Mouse (Mus musculus): ENCODE measurements around the gene Orai3. TPM values are rescaled to one million over a fixed set of nuclear protein-coding genes. Genes with fewer than 3 reads are reported as not detected.

Orai3 gene
- polyA plus RNA-seq, 1 experiment from 2014 or later: 27.2 TPM

DNA sequence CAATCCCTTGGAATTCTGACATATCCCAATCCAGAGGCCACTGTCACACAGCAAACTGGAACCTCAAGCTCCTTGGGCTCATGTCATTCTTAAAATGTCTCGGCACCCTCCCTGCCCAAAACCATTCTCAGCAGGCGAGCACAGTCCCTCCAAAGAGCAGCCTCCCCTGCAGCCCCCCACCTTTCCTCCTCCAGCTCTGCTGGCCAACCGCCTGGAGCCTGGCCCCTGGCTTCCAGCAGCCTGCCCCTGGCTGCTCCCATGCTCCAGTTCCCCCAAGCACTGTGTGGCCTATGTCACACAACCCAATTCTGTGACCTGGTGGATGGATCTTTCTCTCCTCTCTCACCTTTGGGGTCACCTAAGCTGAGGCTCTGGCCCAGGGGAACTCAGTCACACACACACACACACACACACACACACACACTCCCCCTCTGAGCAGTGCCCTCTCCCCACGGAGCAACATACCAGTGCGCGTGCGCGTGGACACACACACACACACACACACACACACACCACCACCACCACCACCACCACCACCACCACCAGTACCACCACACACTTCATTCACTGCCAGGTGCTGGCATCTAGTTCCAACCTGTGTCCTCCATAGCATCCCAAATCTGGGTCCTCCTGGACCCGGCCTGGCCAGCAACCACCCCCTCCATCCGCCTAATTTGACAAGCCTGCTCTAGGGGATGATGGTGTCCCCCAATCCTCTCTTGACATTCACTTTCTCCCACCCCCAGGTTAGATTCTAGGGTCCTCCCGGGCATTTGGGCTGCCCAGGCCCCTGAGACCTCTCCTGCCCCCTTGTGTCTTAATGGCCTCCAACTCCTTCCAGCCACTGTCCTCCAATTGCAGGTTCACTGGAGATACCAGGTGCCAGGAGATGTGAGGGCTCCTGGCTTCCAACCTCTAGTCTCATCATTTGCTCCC lies 53.9 kb downstream of the Orai3 start:
- 60% methylated on average over 11 of the region's 11 CpGs for WGBS
- no peak overlapping the region for H3K27ac ChIP-seq
- peak; percentile 23; the same call in 1 of the 2 replicates for ATAC-seq (replicated peaks; ENCODE audit: low FRiP score, low read depth)

DNA sequence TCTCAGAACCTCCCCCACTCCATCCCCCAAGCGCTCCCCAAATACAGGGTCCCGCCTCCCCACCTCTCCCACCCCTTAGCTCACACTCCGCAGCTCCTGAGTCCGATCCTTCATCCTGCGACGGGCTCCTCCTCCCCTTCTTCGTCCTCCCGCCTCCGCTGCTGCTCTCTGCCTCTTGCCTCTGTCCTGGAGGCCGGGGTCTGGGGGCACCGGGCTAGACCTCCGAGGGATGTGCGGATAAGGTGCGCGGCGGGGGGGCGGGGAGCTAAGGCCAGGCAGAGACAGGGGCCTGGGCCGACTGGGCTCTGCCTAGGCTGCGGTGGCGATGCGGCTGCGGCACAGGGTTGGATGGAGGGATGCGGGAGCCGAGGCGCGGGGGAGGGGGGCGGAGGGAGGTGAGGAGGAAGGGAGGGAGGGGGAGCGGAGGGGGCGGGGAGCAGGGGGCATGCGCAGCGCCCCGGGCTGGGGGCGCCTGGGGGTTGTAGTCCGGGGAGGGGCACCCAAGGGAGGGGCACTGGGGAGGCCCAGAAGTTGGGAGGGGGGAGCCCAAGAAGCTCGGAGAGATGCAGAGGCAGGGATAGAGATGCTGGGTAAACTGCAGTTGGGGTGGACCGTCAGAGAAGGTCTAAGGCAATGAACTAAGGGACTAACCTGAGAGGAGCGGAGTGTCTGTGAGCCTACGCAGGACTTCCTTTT lies 54.7 kb downstream of the Orai3 start, which contains the start of the genes Stx4a and Stx1b:
Stx4a (plus strand) TSS at position 119 of the 696 bp plus-strand sequence.
Stx1b (minus strand) TSS at position 374 of the 696 bp plus-strand sequence.
- Histone ChIP-seq H3K27me3 (ENCODE audit: insufficient read depth, low read length) (no peaks in the 10 kb centered on the region), H3K9ac (ENCODE audit: low read depth, low read length) (peak within 1 kb of the TSS; percentile 73), H3K9me3 (replicated peaks; ENCODE audit: low read length) (no peaks in the 10 kb centered on the region), H3K4me3 (replicated peaks; ENCODE audit: low read depth, low read length) (peak within 1 kb of the TSS; percentile 60), H3K36me3 (ENCODE audit: insufficient read depth, low read length) (no peaks in the 10 kb centered on the region), H3K4me2 (ENCODE audit: low read length) (peak within 1 kb of the TSS; percentile 87), H3K27ac (no peak within 1 kb of the TSS), H3K4me1 (replicated peaks; ENCODE audit: insufficient read depth, low read length) (peaks cover 9% of the 10 kb centered on the region; the same call in 1 of the 2 replicates)
- 3% methylated on average over 34 of the region's 38 CpGs for WGBS
- TF ChIP-seq CTCF (IDR thresholded peaks at IDR 0.05; ENCODE audit: low read depth): no peak
- DNase-seq (ENCODE audit: low spot score): peak; percentile 52
- peak; percentile 47; the same call in 1 of the 2 replicates for ATAC-seq (replicated peaks; ENCODE audit: low FRiP score, low read depth)

More for the DNA sequence above, 53.9 kb downstream of the Orai3 start:
- H3K4me1 ChIP-seq (replicated peaks; ENCODE audit: insufficient read depth, low read length): peaks cover 9% of the 10 kb centered on the region; the same call in 1 of the 2 replicates
- peak; percentile 35; the same call in 1 of the 2 replicates for TF ChIP-seq CTCF (IDR thresholded peaks at IDR 0.05; ENCODE audit: low read depth)
- H3K27me3 ChIP-seq (ENCODE audit: insufficient read depth, low read length): no peaks in the 10 kb centered on the region
- DNase-seq (ENCODE audit: low spot score): no peak
- H3K9ac ChIP-seq (ENCODE audit: low read depth, low read length): peak overlapping the region; percentile 73; the same call in 1 of the 2 replicates
- peak overlapping the region; percentile 87 for H3K4me2 ChIP-seq (ENCODE audit: low read length)
- H3K9me3 ChIP-seq (replicated peaks; ENCODE audit: low read length): no peaks in the 10 kb centered on the region
- H3K4me3 ChIP-seq (replicated peaks; ENCODE audit: low read depth, low read length): peak overlapping the region; percentile 60
- no peaks in the 10 kb centered on the region for H3K36me3 ChIP-seq (ENCODE audit: insufficient read depth, low read length)

Other genes with a start within 250 kb of the Orai3 start
- 4.9 and 6.8 TPM in 2 replicates for gene Tmem265, start 208.4 kb upstream of the Orai3 start, polyA plus RNA-seq (2015; fragmentation: Nextera tagmentation; extraction: Ambion mirVana)
- gene Phkg2, start 196.5 kb upstream of the Orai3 start, polyA plus RNA-seq (2015; fragmentation: Nextera tagmentation; extraction: Ambion mirVana): 28.8 and 32.2 TPM in 2 replicates
- 16.5 and 17.1 TPM in 2 replicates for gene Ccdc189, start 181.2 kb upstream of the Orai3 start, polyA plus RNA-seq (2015; fragmentation: Nextera tagmentation; extraction: Ambion mirVana)
- gene Rnf40, start 181.0 kb upstream of the Orai3 start, polyA plus RNA-seq (2015; fragmentation: Nextera tagmentation; extraction: Ambion mirVana): 32.4 and 35.3 TPM in 2 replicates
- 12.5 and 12.9 TPM in 2 replicates for gene Zfp629, start 154.0 kb upstream of the Orai3 start, polyA plus RNA-seq (2015; fragmentation: Nextera tagmentation; extraction: Ambion mirVana)
- 56.1 and 70.9 TPM in 2 replicates for gene Bcl7c, start 60.9 kb upstream of the Orai3 start, polyA plus RNA-seq (2015; fragmentation: Nextera tagmentation; extraction: Ambion mirVana)
- gene Ctf1, start 57.1 kb upstream of the Orai3 start, polyA plus RNA-seq (2015; fragmentation: Nextera tagmentation; extraction: Ambion mirVana): 14.5 and 15.9 TPM in 2 replicates
- 0.08 TPM in 1 of 2 replicates, not detected in the other for gene Ctf2, start 37.6 kb upstream of the Orai3 start, polyA plus RNA-seq (2015; fragmentation: Nextera tagmentation; extraction: Ambion mirVana)
- 2.8 and 3.5 TPM in 2 replicates for gene Fbxl19, start 25.3 kb upstream of the Orai3 start, polyA plus RNA-seq (2015; fragmentation: Nextera tagmentation; extraction: Ambion mirVana)
- gene Setd1a, start 6.9 kb downstream of the Orai3 start, polyA plus RNA-seq (2015; fragmentation: Nextera tagmentation; extraction: Ambion mirVana): 15.6 and 17.9 TPM in 2 replicates
- gene Gm49388, start 15.8 kb downstream of the Orai3 start, polyA plus RNA-seq (2015; fragmentation: Nextera tagmentation; extraction: Ambion mirVana): not detected in 2 replicates
- 28.3 and 28.8 TPM in 2 replicates for gene Hsd3b7, start 30.8 kb downstream of the Orai3 start, polyA plus RNA-seq (2015; fragmentation: Nextera tagmentation; extraction: Ambion mirVana)
- 39.1 and 42.6 TPM in 2 replicates for gene Stx4a, start 54.5 kb downstream of the Orai3 start, polyA plus RNA-seq (2015; fragmentation: Nextera tagmentation; extraction: Ambion mirVana)
- gene Stx1b, start 54.7 kb downstream of the Orai3 start, polyA plus RNA-seq (2015; fragmentation: Nextera tagmentation; extraction: Ambion mirVana): 1.1 and 1.6 TPM in 2 replicates
- gene Zfp646, start 106.4 kb downstream of the Orai3 start, polyA plus RNA-seq (2015; fragmentation: Nextera tagmentation; extraction: Ambion mirVana): 7.4 and 7.5 TPM in 2 replicates
- gene Zfp668, start 107.0 kb downstream of the Orai3 start, polyA plus RNA-seq (2015; fragmentation: Nextera tagmentation; extraction: Ambion mirVana): 12.5 and 13.3 TPM in 2 replicates
- 8.8 and 9.3 TPM in 2 replicates for gene Prss53, start 121.2 kb downstream of the Orai3 start, polyA plus RNA-seq (2015; fragmentation: Nextera tagmentation; extraction: Ambion mirVana)
- gene Gm21974, start 125.6 kb downstream of the Orai3 start, polyA plus RNA-seq (2015; fragmentation: Nextera tagmentation; extraction: Ambion mirVana): not detected in 2 replicates
- 162 and 165 TPM in 2 replicates for gene Vkorc1, start 125.8 kb downstream of the Orai3 start, polyA plus RNA-seq (2015; fragmentation: Nextera tagmentation; extraction: Ambion mirVana)
- 120 and 125 TPM in 2 replicates for gene Bckdk, start 134.3 kb downstream of the Orai3 start, polyA plus RNA-seq (2015; fragmentation: Nextera tagmentation; extraction: Ambion mirVana)
- 30.9 and 32.2 TPM in 2 replicates for gene Kat8, start 142.7 kb downstream of the Orai3 start, polyA plus RNA-seq (2015; fragmentation: Nextera tagmentation; extraction: Ambion mirVana)
- 125 and 139 TPM in 2 replicates for gene Prss8, start 160.3 kb downstream of the Orai3 start, polyA plus RNA-seq (2015; fragmentation: Nextera tagmentation; extraction: Ambion mirVana)
- 11.7 and 13.0 TPM in 2 replicates for gene Prss36, start 176.9 kb downstream of the Orai3 start, polyA plus RNA-seq (2015; fragmentation: Nextera tagmentation; extraction: Ambion mirVana)
- gene Fus, start 197.6 kb downstream of the Orai3 start, polyA plus RNA-seq (2015; fragmentation: Nextera tagmentation; extraction: Ambion mirVana): 262 and 271 TPM in 2 replicates
- gene Pycard, start 224.1 kb downstream of the Orai3 start, polyA plus RNA-seq (2015; fragmentation: Nextera tagmentation; extraction: Ambion mirVana): 77.5 and 85.2 TPM in 2 replicates
- gene Trim72, start 234.1 kb downstream of the Orai3 start, polyA plus RNA-seq (2015; fragmentation: Nextera tagmentation; extraction: Ambion mirVana): 0.11 TPM in 1 of 2 replicates, not detected in the other

Measured in kidney, postnatal 0 days (tissue).